Mouse (Mus musculus) hindbrain, embryonic 11.5 days (tissue): ENCODE data around the gene Meaf6. TPM values are rescaled to one million over a fixed set of nuclear protein-coding genes. Genes with fewer than 3 reads are reported as not detected.
A peak's percentile ranks its signal among the peaks of the same experiment; 100 is the strongest.

Experiments
- ATAC-seq: fragments of 200-750 bp; cut with Nextera tagmentation; 2 replicates; pipeline ENCODE4 v1.8.0; 2017; ENCODE audit warnings: mild to moderate bottlenecking, moderate TSS enrichment, moderate library complexity; ENCODE audit not compliant: low FRiP score
- DNase-seq: peaks from one replicate; pipeline ENCODE4 v3.0.0-alpha.2; 2015; ENCODE audit warnings: low spot score
- H3K27ac ChIP-seq: fragments of 300-500 bp; sonication (generic); 2 replicates; pipeline ENCODE4 v1.5.1; 2014; ENCODE audit warnings: mild to moderate bottlenecking, low read depth, low read length
- H3K27me3 ChIP-seq: fragments of 300-500 bp; sonication (generic); 2 replicates; pipeline ENCODE4 v1.6.1; 2014; ENCODE audit warnings: mild to moderate bottlenecking, low read length, moderate library complexity, mixed read lengths; ENCODE audit not compliant: control insufficient read depth, insufficient read depth
- H3K36me3 ChIP-seq: fragments of 300-500 bp; sonication (generic); 2 replicates; pipeline ENCODE4 v1.6.1; 2014; ENCODE audit warnings: mild to moderate bottlenecking, low read length, moderate library complexity, mixed read lengths; ENCODE audit not compliant: control insufficient read depth, insufficient read depth
- H3K4me1 ChIP-seq: fragments of 300-500 bp; sonication (generic); replicated peaks from 2 replicates; pipeline ENCODE4 v1.6.1; 2014; ENCODE audit warnings: low read length, mixed read lengths; ENCODE audit not compliant: control insufficient read depth, insufficient read depth
- H3K4me2 ChIP-seq: fragments of 300-500 bp; sonication (generic); replicated peaks from 2 replicates; pipeline ENCODE4 v1.6.1; 2014; ENCODE audit warnings: mild to moderate bottlenecking, low read depth, low read length
- H3K4me3 ChIP-seq: fragments of 300-500 bp; sonication (generic); 2 replicates; pipeline ENCODE4 v1.5.1; 2014; ENCODE audit warnings: low read depth, low read length
- H3K9ac ChIP-seq: fragments of 300-500 bp; sonication (generic); 2 replicates; pipeline ENCODE4 v1.6.1; 2014; ENCODE audit warnings: low read depth, low read length
- H3K9me3 ChIP-seq: fragments of 300-500 bp; sonication (generic); 2 replicates; pipeline ENCODE4 v1.6.1; 2016; ENCODE audit warnings: low read length; ENCODE audit not compliant: control insufficient read depth
- WGBS: fragments of 180-500 bp; shearing (Covaris S2); extraction: QIAGEN DNeasy Blood & Tissue Kit; methylation state at CpG from one replicate; pipeline ENCODE4 v1.1.7; 2014; 5-methylcytosine and 5-hydroxymethylcytosine counted together
- polyA plus RNA-seq: library from polyadenylated mRNA; unstranded; fragments of >200 nt; fragmentation: Nextera tagmentation; extraction: Ambion mirVana; gene quantifications from 2 replicates; pipeline ENCODE4 v1.2.1, GENCODE M21; 2014

Meaf6 gene
- polyA plus RNA-seq, 1 experiment from 2014 or later = 122 TPM

GRCm38 (mm10) chr4:125099458-125099857 lies 14.5 kb downstream of the Meaf6 start:
- Histone ChIP-seq H3K36me3 (peaks cover 3% of the 10 kb centered on the region; the same call in 1 of the 2 replicates), H3K9me3 (no peaks in the 10 kb centered on the region), H3K27me3 (no peaks in the 10 kb centered on the region), H3K9ac (no peak overlapping the region), H3K4me1 (no peaks in the 10 kb centered on the region), H3K4me3 (no peak overlapping the region), H3K27ac (no peak overlapping the region), H3K4me2 (no peak overlapping the region)
- ATAC-seq (no peak), DNase-seq (peak; percentile 94)
- 9% methylated on average over 8 of the region's 8 CpGs for WGBS

DNA sequence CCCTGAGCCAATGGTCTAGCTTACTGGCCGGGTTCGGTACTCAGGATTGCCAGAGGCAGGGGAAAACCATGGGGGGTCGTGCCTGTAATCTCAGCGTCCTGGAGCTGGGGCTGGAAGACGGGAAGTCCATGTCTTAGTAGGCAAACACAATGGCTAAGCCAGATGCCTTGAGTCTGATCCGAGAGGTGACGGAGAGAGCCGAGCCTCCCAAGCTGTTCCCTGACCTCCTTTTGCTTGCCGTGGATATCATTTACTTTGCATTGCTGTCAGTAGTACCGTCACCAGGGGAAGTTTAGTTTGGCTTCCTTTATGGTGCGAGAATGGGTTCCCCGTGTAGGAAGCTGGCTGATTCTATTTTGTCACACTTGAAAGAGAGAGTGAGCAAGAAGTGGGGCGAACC lies 16.4 kb downstream of the Meaf6 start:
- no peak overlapping the region for H3K4me2 ChIP-seq
- 73% methylated on average over 13 of the region's 13 CpGs for WGBS
- H3K36me3 ChIP-seq = peaks cover 3% of the 10 kb centered on the region; the same call in 1 of the 2 replicates
- H3K4me3 ChIP-seq = no peak overlapping the region
- no peak overlapping the region for H3K27ac ChIP-seq
- H3K4me1 ChIP-seq = no peaks in the 10 kb centered on the region
- no peak for ATAC-seq
- no peak for DNase-seq
- H3K9ac ChIP-seq = no peak overlapping the region
- H3K27me3 ChIP-seq = no peaks in the 10 kb centered on the region
- H3K9me3 ChIP-seq = no peaks in the 10 kb centered on the region

- no peak for DNase-seq
- Histone ChIP-seq H3K27me3 (no peaks in the 10 kb centered on the region), H3K27ac (no peak overlapping the region), H3K4me3 (no peak overlapping the region), H3K4me1 (no peaks in the 10 kb centered on the region), H3K9ac (no peak overlapping the region), H3K9me3 (no peaks in the 10 kb centered on the region), H3K36me3 (peaks cover 3% of the 10 kb centered on the region; the same call in 1 of the 2 replicates), H3K4me2 (no peak overlapping the region)
- 93% methylated on average over 9 of the region's 9 CpGs for WGBS
- ATAC-seq = no peak
These were observed 20.4 kb downstream of the Meaf6 start for GRCm38 (mm10) chr4:125105354-125105753.

DNA sequence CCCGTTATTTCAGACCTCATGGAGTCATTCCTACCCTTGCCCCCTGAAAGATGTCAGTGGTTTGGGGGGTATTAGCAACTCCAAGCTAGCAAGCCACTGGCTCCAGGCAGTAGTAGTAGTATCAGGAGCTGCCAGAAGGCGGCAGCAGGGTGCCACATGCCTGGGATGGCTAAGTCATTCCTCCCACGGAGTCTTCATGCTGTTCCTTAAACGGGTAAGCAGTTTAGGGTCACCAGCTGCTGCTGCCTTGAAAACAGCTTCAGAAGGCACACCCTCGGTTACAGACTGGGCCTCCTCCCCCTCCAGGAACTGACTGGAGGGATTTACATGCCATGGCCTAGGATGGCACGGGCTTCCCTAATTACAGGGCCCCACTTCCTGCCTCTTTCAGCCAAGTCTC lies 29.7 kb downstream of the Meaf6 start:
- Histone ChIP-seq H3K27ac (no peak overlapping the region), H3K9ac (no peak overlapping the region), H3K36me3 (no peaks in the 10 kb centered on the region), H3K4me2 (no peak overlapping the region), H3K4me1 (no peaks in the 10 kb centered on the region), H3K4me3 (no peak overlapping the region), H3K27me3 (no peaks in the 10 kb centered on the region), H3K9me3 (no peaks in the 10 kb centered on the region)
- ATAC-seq (peak; percentile 54; the same call in 1 of the 2 replicates), DNase-seq (peak; percentile 81)
- WGBS = 14% methylated on average over 6 of the region's 6 CpGs

GRCm38 (mm10) chr4:125115081-125115480 lies 30.1 kb downstream of the Meaf6 start:
- DNase-seq (no peak), ATAC-seq (0 out of 2 replicates have a peak, but pooled peaks have one; percentile 6)
- Histone ChIP-seq H3K36me3 (no peaks in the 10 kb centered on the region), H3K9ac (no peak overlapping the region), H3K9me3 (no peaks in the 10 kb centered on the region), H3K4me1 (no peaks in the 10 kb centered on the region), H3K27ac (no peak overlapping the region), H3K4me2 (no peak overlapping the region), H3K4me3 (no peak overlapping the region), H3K27me3 (no peaks in the 10 kb centered on the region)
- 82% methylated on average over 4 of the region's 4 CpGs for WGBS

GRCm38 (mm10) chr4:125115710-125116089 lies 30.8 kb downstream of the Meaf6 start:
- no peaks in the 10 kb centered on the region for H3K9me3 ChIP-seq
- no peak overlapping the region for H3K4me3 ChIP-seq
- no peak overlapping the region for H3K9ac ChIP-seq
- no peak overlapping the region for H3K27ac ChIP-seq
- no peaks in the 10 kb centered on the region for H3K4me1 ChIP-seq
- H3K27me3 ChIP-seq = no peaks in the 10 kb centered on the region
- H3K36me3 ChIP-seq = no peaks in the 10 kb centered on the region
- H3K4me2 ChIP-seq = no peak overlapping the region
- WGBS = 40% methylated on average over 6 of the region's 6 CpGs
- no peak for DNase-seq
- ATAC-seq = no peak

DNA sequence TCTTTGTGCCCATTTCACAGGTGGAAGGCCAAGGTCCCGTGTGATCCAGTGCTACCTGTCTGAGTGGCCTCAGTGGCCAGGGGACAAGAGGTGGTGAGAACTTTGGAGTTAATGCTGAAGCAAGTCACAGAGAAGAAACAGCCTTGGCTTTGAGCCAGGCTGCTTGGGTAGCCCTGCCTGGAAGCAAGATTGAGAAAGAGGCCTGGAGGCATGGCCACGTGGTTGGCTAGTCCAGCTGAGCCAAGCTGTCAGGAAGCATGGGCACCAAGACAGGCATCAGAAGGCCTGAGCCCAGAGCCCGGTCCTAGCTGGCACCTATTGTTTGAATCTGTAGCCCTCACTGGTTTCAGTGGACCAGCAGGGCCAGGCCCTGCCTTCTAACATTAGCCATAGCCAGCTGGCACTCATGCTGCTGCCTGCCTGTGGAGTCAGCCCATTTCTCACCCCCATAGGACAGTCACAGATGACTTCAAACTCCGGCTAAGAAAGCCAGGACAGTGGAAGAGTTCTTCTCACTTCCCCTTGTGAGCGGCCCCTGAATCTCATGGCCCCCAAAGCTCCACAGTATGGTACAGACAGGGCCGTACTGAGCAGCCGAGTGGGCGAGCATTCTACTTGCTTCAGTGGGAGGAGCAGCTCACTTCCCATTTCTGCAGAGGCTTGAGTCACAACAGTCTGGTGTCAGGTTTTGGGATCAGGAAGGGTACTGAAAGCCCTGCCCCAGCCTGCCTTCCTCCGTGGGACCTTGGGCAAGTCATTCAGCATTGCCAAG lies 31.3 kb downstream of the Meaf6 start:
- ATAC-seq (no peak), DNase-seq (no peak)
- Histone ChIP-seq H3K27ac (no peak overlapping the region), H3K4me2 (no peak overlapping the region), H3K36me3 (no peaks in the 10 kb centered on the region), H3K4me3 (no peak overlapping the region), H3K27me3 (no peaks in the 10 kb centered on the region), H3K9me3 (no peaks in the 10 kb centered on the region), H3K9ac (no peak overlapping the region), H3K4me1 (no peaks in the 10 kb centered on the region)
- WGBS = 78% methylated on average over 9 of the region's 9 CpGs

DNA sequence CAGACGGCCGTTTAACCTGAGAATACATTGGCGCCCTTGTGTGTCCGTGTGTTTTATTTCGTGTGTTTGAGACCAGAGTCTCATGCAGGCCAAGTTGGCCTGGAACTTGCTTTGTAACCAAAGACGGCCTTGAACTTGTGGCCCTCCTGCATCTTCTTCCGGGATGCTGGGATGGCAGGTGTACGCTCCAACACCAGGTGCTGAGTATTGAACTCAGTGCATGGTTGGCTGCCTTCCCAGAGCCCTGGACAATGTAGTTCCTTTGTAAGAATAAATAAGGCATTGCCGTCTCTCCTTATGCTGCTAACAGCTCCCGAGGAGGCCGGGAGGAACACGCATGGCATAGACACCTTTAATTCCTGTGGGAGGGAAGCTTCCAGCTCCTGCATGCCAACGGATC lies 32.0 kb downstream of the Meaf6 start:
- Histone ChIP-seq H3K27me3 (no peaks in the 10 kb centered on the region), H3K4me2 (no peak overlapping the region), H3K9ac (no peak overlapping the region), H3K4me1 (no peaks in the 10 kb centered on the region), H3K36me3 (no peaks in the 10 kb centered on the region), H3K9me3 (no peaks in the 10 kb centered on the region), H3K27ac (no peak overlapping the region), H3K4me3 (no peak overlapping the region)
- ATAC-seq (no peak), DNase-seq (no peak)
- 83% methylated on average over 13 of the region's 13 CpGs for WGBS

DNA sequence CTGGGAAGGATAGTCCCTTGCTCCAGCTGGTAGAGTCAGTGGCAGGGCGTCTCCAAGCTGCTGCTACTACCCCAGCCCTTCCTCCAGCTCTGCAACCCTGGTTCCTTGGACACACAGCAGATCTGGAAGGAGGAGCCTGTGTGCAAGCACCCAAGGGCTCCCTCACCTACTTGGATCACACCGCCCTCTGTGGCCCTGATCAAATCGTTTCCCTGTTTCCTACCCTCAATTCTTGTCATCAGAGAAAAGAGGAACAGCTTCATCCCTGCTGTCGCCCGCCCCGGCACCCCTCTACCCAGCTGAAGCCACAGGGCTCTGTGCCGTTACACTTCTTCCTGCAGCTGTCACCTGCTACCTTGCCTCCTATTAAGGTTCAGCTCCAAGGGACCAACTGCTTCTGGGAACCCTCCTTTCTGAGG lies 33.0 kb downstream of the Meaf6 start:
- 75% methylated on average over 7 of the region's 7 CpGs for WGBS

More for the DNA sequence above, 33.0 kb downstream of the Meaf6 start:
- Histone ChIP-seq H3K36me3 (no peaks in the 10 kb centered on the region), H3K4me3 (no peak overlapping the region), H3K27ac (no peak overlapping the region), H3K9ac (no peak overlapping the region), H3K9me3 (no peaks in the 10 kb centered on the region), H3K27me3 (no peaks in the 10 kb centered on the region), H3K4me2 (no peak overlapping the region), H3K4me1 (peaks cover 4% of the 10 kb centered on the region)
- no peak for ATAC-seq
- DNase-seq = no peak
